Mouse (Mus musculus): ENCODE measurements around the gene Tmprss7. TPM values are rescaled to one million over a fixed set of nuclear protein-coding genes. Genes with fewer than 3 reads are reported as not detected.

Gene Tmprss7
- polyA plus RNA-seq, 1 experiment: 0.88 TPM

GRCm38 (mm10) chr16:45625342-45625741, 68.1 kb downstream of the Tmprss7 start:
- Histone ChIP-seq H3K4me1 (ENCODE audit: control insufficient read depth, insufficient read depth, low read length) (no peaks in the 10 kb centered on the region), H3K4me3 (ENCODE audit: control insufficient read depth, low read depth, low read length) (no peak overlapping the region), H3K36me3 (ENCODE audit: control insufficient read depth, insufficient read depth, low read length) (no peaks in the 10 kb centered on the region), H3K27ac (ENCODE audit: control insufficient read depth, insufficient read depth, low read depth, low read length) (no peak overlapping the region), H3K27me3 (ENCODE audit: control insufficient read depth, insufficient read depth, low read length) (no peaks in the 10 kb centered on the region)
- TF ChIP-seq POLR2A (IDR thresholded peaks at IDR 0.05; ENCODE audit: control insufficient read depth, low read depth, low read length) (no peak), CTCF (IDR thresholded peaks at IDR 0.05; ENCODE audit: control insufficient read depth, insufficient read depth, insufficient replicate concordance, low read depth, low read length) (no peak)

DNA sequence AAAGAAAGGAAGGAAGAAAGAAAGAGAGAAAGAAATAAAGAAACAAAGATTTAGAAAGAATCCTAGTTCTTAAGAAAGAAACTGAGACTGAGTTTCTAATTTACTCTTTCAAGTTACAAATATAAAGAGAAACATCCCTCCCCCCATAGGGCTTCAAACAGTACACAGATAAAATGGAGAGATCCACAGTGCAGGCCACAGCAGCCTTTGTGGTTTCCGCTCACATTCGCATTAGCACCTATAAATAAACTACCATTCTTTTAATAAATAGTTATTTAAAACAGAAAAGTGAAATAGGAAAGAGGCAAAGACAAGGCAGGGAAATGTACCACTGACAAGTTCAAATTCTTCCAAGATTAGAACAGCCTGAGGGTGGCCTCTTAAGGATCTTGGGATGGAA, 68.7 kb downstream of the Tmprss7 start:
- Histone ChIP-seq H3K36me3 (ENCODE audit: control insufficient read depth, insufficient read depth, low read length) (no peaks in the 10 kb centered on the region), H3K27ac (ENCODE audit: control insufficient read depth, insufficient read depth, low read depth, low read length) (no peak overlapping the region), H3K4me3 (ENCODE audit: control insufficient read depth, low read depth, low read length) (no peak overlapping the region), H3K4me1 (ENCODE audit: control insufficient read depth, insufficient read depth, low read length) (no peaks in the 10 kb centered on the region), H3K27me3 (ENCODE audit: control insufficient read depth, insufficient read depth, low read length) (no peaks in the 10 kb centered on the region)
- TF ChIP-seq POLR2A (IDR thresholded peaks at IDR 0.05; ENCODE audit: control insufficient read depth, low read depth, low read length): no peak
- TF ChIP-seq CTCF (IDR thresholded peaks at IDR 0.05; ENCODE audit: control insufficient read depth, insufficient read depth, insufficient replicate concordance, low read depth, low read length): no peak

GRCm38 (mm10) chr16:45623230-45623629, 70.2 kb downstream of the Tmprss7 start:
- H3K27me3 ChIP-seq (ENCODE audit: control insufficient read depth, insufficient read depth, low read length): no peaks in the 10 kb centered on the region
- no peaks in the 10 kb centered on the region for H3K4me1 ChIP-seq (ENCODE audit: control insufficient read depth, insufficient read depth, low read length)
- TF ChIP-seq POLR2A (IDR thresholded peaks at IDR 0.05; ENCODE audit: control insufficient read depth, low read depth, low read length) (no peak), CTCF (IDR thresholded peaks at IDR 0.05; ENCODE audit: control insufficient read depth, insufficient read depth, insufficient replicate concordance, low read depth, low read length) (no peak)
- H3K4me3 ChIP-seq (ENCODE audit: control insufficient read depth, low read depth, low read length): no peak overlapping the region
- H3K36me3 ChIP-seq (ENCODE audit: control insufficient read depth, insufficient read depth, low read length): no peaks in the 10 kb centered on the region
- H3K27ac ChIP-seq (ENCODE audit: control insufficient read depth, insufficient read depth, low read depth, low read length): no peak overlapping the region

DNA sequence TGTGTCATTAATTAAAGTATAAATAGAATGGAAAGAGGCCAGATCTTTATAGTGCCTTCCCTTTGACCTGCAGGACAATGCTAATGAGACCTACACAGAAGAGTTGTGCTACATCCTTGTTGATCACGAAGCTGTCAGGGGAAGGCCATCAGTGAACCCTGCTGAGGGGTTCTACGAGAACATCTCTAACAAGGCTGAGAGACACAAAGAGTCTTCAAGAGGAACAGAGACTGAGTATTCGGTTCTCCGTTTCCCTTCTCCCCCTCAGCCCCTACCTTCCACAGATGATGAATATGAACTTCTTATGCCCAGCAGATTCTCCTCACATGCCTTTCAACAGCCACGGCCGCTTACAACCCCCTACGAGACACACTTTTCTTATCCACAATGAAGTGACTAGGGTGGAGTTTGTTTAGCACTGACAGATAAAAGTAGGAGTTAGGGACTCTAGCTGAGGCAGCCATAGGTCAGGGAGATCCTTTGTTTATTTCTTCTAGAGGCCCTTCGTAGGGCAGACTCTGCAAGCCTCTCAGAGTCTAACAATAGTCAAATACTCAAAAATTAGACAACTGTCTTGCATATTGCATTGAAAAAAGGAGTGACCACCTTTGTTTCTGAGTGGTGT, 73.6 kb downstream of the Tmprss7 start:
- Histone ChIP-seq H3K27ac (ENCODE audit: control insufficient read depth, insufficient read depth, low read depth, low read length) (no peak overlapping the region), H3K4me3 (ENCODE audit: control insufficient read depth, low read depth, low read length) (no peak overlapping the region), H3K36me3 (ENCODE audit: control insufficient read depth, insufficient read depth, low read length) (no peaks in the 10 kb centered on the region), H3K27me3 (ENCODE audit: control insufficient read depth, insufficient read depth, low read length) (no peaks in the 10 kb centered on the region), H3K4me1 (ENCODE audit: control insufficient read depth, insufficient read depth, low read length) (no peaks in the 10 kb centered on the region)
- TF ChIP-seq POLR2A (IDR thresholded peaks at IDR 0.05; ENCODE audit: control insufficient read depth, low read depth, low read length) (no peak), CTCF (IDR thresholded peaks at IDR 0.05; ENCODE audit: control insufficient read depth, insufficient read depth, insufficient replicate concordance, low read depth, low read length) (no peak)

DNA sequence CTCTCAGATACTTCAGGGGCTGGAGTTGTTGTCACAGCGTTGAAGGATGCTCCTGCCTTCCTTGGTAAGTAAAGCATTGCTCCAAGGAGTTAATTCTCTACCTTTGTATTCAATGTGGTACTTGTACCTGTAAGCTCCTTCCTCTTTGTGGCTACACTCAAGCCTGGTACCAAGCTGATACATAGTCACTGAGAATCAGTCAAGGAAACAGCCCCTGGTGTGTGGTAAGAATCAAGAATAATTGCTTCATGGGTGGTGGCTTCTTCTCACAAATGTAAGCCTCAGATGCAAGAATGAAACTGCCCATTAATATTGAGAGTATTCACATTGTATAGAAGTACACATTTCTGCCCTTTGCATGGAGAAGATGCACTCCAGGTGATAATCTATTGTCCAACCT, 77.5 kb downstream of the Tmprss7 start:
- H3K27me3 ChIP-seq (ENCODE audit: control insufficient read depth, insufficient read depth, low read length): no peaks in the 10 kb centered on the region
- H3K36me3 ChIP-seq (ENCODE audit: control insufficient read depth, insufficient read depth, low read length): no peaks in the 10 kb centered on the region
- no peak for TF ChIP-seq POLR2A (IDR thresholded peaks at IDR 0.05; ENCODE audit: control insufficient read depth, low read depth, low read length)
- TF ChIP-seq CTCF (IDR thresholded peaks at IDR 0.05; ENCODE audit: control insufficient read depth, insufficient read depth, insufficient replicate concordance, low read depth, low read length): no peak
- H3K4me1 ChIP-seq (ENCODE audit: control insufficient read depth, insufficient read depth, low read length): no peaks in the 10 kb centered on the region
- no peak overlapping the region for H3K4me3 ChIP-seq (ENCODE audit: control insufficient read depth, low read depth, low read length)
- H3K27ac ChIP-seq (ENCODE audit: control insufficient read depth, insufficient read depth, low read depth, low read length): no peak overlapping the region

DNA sequence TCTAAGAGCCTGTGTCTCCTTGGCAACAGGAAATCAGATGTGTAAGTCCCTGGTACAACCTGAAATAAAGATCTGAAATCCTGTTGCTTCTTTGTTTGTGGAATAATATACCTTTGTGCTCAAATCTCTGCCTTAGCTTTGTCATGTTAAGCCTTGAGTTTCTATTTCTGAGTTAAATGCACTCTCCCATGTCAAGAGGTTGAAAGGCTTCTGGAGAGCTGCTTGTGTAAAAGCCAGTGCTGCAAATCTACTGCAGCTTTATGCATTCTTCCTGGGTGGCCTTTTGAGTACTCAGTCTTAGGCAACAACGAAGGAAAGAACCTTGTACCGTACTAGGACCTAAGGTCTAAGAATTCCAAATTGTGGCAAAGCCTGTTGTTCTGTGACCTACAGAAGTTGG, 80.2 kb downstream of the Tmprss7 start:
- Histone ChIP-seq H3K4me3 (ENCODE audit: control insufficient read depth, low read depth, low read length) (no peak overlapping the region), H3K4me1 (ENCODE audit: control insufficient read depth, insufficient read depth, low read length) (no peaks in the 10 kb centered on the region), H3K36me3 (ENCODE audit: control insufficient read depth, insufficient read depth, low read length) (no peaks in the 10 kb centered on the region), H3K27me3 (ENCODE audit: control insufficient read depth, insufficient read depth, low read length) (no peaks in the 10 kb centered on the region), H3K27ac (ENCODE audit: control insufficient read depth, insufficient read depth, low read depth, low read length) (no peak overlapping the region)
- TF ChIP-seq CTCF (IDR thresholded peaks at IDR 0.05; ENCODE audit: control insufficient read depth, insufficient read depth, insufficient replicate concordance, low read depth, low read length) (no peak), POLR2A (IDR thresholded peaks at IDR 0.05; ENCODE audit: control insufficient read depth, low read depth, low read length) (no peak)

- Histone ChIP-seq H3K4me3 (ENCODE audit: control insufficient read depth, low read depth, low read length) (no peak within 1 kb of the TSS), H3K27ac (ENCODE audit: control insufficient read depth, insufficient read depth, low read depth, low read length) (peak within 1 kb of the TSS; percentile 0; the same call in 1 of the 2 replicates), H3K27me3 (ENCODE audit: control insufficient read depth, insufficient read depth, low read length) (no peaks in the 10 kb centered on the region), H3K36me3 (ENCODE audit: control insufficient read depth, insufficient read depth, low read length) (no peaks in the 10 kb centered on the region), H3K4me1 (ENCODE audit: control insufficient read depth, insufficient read depth, low read length) (no peaks in the 10 kb centered on the region)
- TF ChIP-seq POLR2A (IDR thresholded peaks at IDR 0.05; ENCODE audit: control insufficient read depth, low read depth, low read length) (no peak), CTCF (IDR thresholded peaks at IDR 0.05; ENCODE audit: control insufficient read depth, insufficient read depth, insufficient replicate concordance, low read depth, low read length) (no peak)
Measured at GRCm38 (mm10) chr16:45610267-45610666, 83.2 kb downstream of the Tmprss7 start, which contains the start of gene Gcsam. Gene Gcsam, plus strand, starts transcription at chr16:45610380.

Measured in testis, adult 2 months (tissue).